Mouse (Mus musculus): ENCODE measurements around the gene Iqcj.

GRCm38 (mm10) chr3:68101343-68101742, 209.3 kb downstream of the Iqcj start:
- TF ChIP-seq CTCF (IDR thresholded peaks at IDR 0.05; ENCODE audit: extremely low read depth, insufficient read depth, insufficient read length, insufficient replicate concordance) = no peak
- TF ChIP-seq POLR2A (IDR thresholded peaks at IDR 0.05; ENCODE audit: low read depth, low read length) = no peak

Measured in spleen, adult 2 months (tissue).